Mouse (Mus musculus) activated CD4-positive, CD25-positive, alpha-beta regulatory T cell (primary cell): ENCODE data around the gene Fign. TPM values are rescaled to one million over a fixed set of nuclear protein-coding genes. Genes with fewer than 3 reads are reported as not detected.

Source experiments
- polyA plus RNA-seq, 2 experiments: library from polyadenylated mRNA; unstranded; fragments of 100-300 nt; shearing (Covaris generic); gene quantifications; one replicate each; pipeline ENCODE4 v1.2.1; 2017

Gene Fign
- polyA plus RNA-seq: under 1 TPM; 0.04 to 0.32 TPM

GRCm38 (mm10) chr2:64097937-64098617 is at the start of gene Fign:
Gene Fign (minus strand): TSS chr2:64098038.

